ENCODE assay signal across 8 mouse cellular contexts in the genomic region with DNA sequence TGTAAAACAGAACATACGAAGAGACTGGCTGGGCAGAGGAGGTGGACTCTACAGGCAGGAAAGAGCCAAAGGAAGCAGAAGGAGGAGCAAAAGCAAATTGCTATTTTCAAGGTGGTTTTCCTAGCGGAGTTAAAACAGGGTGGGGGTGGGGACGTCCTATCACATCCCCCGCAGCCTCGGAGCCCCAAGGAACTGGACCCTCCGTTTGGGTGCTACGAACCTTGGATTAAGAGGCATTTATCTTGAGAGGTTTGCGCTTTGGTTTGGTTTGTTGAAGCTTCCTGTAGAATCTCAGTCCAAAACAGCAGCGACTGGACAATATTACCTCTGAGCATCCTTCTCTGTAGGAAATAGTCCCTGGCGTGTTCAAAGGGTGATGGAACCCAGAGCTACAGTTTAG. TPM values are rescaled to one million over a fixed set of nuclear protein-coding genes. Genes with fewer than 3 reads are reported as not detected.
A peak's percentile ranks its signal among the peaks of the same experiment; 100 is the strongest.
DNase-seq lines count a peak whose midpoint lies in the region; ATAC-seq lines count a peak whose summit lies in the region.

No protein-coding gene starts in this region.

- no peak overlapping the region for H3K27ac ChIP-seq in heart, embryonic 10.5 days
- H3K27ac ChIP-seq in brown adipose tissue, adult 24 weeks (replicated peaks; ENCODE audit: low read depth, low read length), result no peak overlapping the region
- H3K27ac ChIP-seq in hindbrain, embryonic 12.5 days, result no peak overlapping the region
- no peak overlapping the region for H3K27ac ChIP-seq in midbrain, embryonic 11.5 days (ENCODE audit: low read depth, low read length)

- intact Hi-C loops in gastrocnemius, postnatal 14 days (cut with DNase I; ENCODE audit: low total_unique reads), result loop anchor here (5.0 kb wide), 6 partner anchors 43 to 402 kb away; a partner anchor contains a TSS

- H3K4me1 ChIP-seq in heart, embryonic 10.5 days, result peaks cover 15% of the 10 kb centered on the region
- H3K4me1 ChIP-seq in brown adipose tissue, adult 24 weeks (ENCODE audit: control insufficient read depth, insufficient read depth, insufficient read length, low read length), result no peaks in the 10 kb centered on the region; the same call in 1 of the 2 replicates
- peaks cover 8% of the 10 kb centered on the region; the same call in 1 of the 2 replicates for H3K4me1 ChIP-seq in hindbrain, embryonic 12.5 days
- no peaks in the 10 kb centered on the region for H3K4me1 ChIP-seq in midbrain, embryonic 11.5 days (ENCODE audit: control insufficient read depth, insufficient read depth, low read length)

- H3K4me2 ChIP-seq in hindbrain, embryonic 12.5 days (replicated peaks), result peak overlapping the region; percentile 48
- peak overlapping the region; percentile 1; the same call in 1 of the 2 replicates for H3K4me2 ChIP-seq in midbrain, embryonic 11.5 days

- no peaks in the 10 kb centered on the region for H3K9me3 ChIP-seq in heart, embryonic 10.5 days
- H3K9me3 ChIP-seq in hindbrain, embryonic 12.5 days (replicated peaks), result no peaks in the 10 kb centered on the region
- no peaks in the 10 kb centered on the region for H3K9me3 ChIP-seq in midbrain, embryonic 11.5 days (ENCODE audit: control insufficient read depth, low read length)

- WGBS in heart, embryonic 10.5 days, result 10% methylated on average over 10 of the region's 10 CpGs
- 14% methylated on average over 10 of the region's 10 CpGs for WGBS in hindbrain, embryonic 12.5 days
- WGBS in midbrain, embryonic 11.5 days, result 14% methylated on average over 10 of the region's 10 CpGs

- H3K4me3 ChIP-seq in heart, embryonic 10.5 days, result peak overlapping the region; percentile 37
- peak overlapping the region; percentile 26; the same call in 1 of the 2 replicates for H3K4me3 ChIP-seq in brown adipose tissue, adult 24 weeks (ENCODE audit: insufficient read depth, low read depth, low read length)
- H3K4me3 ChIP-seq in hindbrain, embryonic 12.5 days, result peak overlapping the region; percentile 6; the same call in 1 of the 2 replicates
- no peak overlapping the region for H3K4me3 ChIP-seq in midbrain, embryonic 11.5 days (ENCODE audit: low read depth, low read length)

- DNase-seq in heart, embryonic 10.5 days (ENCODE audit: low spot score), result no peak
- DNase-seq in heart, adult 18-20 months, result no peak
- peak; percentile 86 for DNase-seq in midbrain, embryonic 11.5 days (ENCODE audit: low spot score, missing footprints)
- no peak for DNase-seq in spleen, postnatal 10 days (ENCODE audit: low spot score in 2 of 2)
- no peak for DNase-seq in left cerebral cortex, adult 11 months (ENCODE audit: low spot score)
- no peak for DNase-seq in gastrocnemius, postnatal 14 days

- H3K9ac ChIP-seq in hindbrain, embryonic 12.5 days, result no peak overlapping the region
- no peak overlapping the region for H3K9ac ChIP-seq in midbrain, embryonic 11.5 days (ENCODE audit: low read length)

- no peaks in the 10 kb centered on the region for H3K36me3 ChIP-seq in heart, embryonic 10.5 days
- no peaks in the 10 kb centered on the region for H3K36me3 ChIP-seq in hindbrain, embryonic 12.5 days
- no peaks in the 10 kb centered on the region for H3K36me3 ChIP-seq in midbrain, embryonic 11.5 days (ENCODE audit: control insufficient read depth, insufficient read depth, low read length)

- ATAC-seq in hindbrain, embryonic 12.5 days (ENCODE audit: low FRiP score), result no peak
- no peak for ATAC-seq in midbrain, embryonic 11.5 days (ENCODE audit: low FRiP score)

- H3K27me3 ChIP-seq in heart, embryonic 10.5 days (ENCODE audit: insufficient read depth, poor library complexity, severe bottlenecking), result peaks cover 12% of the 10 kb centered on the region; the same call in 1 of the 2 replicates
- peaks cover 13% of the 10 kb centered on the region; the same call in 1 of the 2 replicates for H3K27me3 ChIP-seq in hindbrain, embryonic 12.5 days
- H3K27me3 ChIP-seq in midbrain, embryonic 11.5 days (ENCODE audit: control insufficient read depth, insufficient read depth, low read length), result no peaks in the 10 kb centered on the region

RNA-seq across cellular contexts. Expression of a gene that starts 37.3 kb away (rescaled TPM):
- polyA plus RNA-seq in heart, embryonic 10.5 days (2016; fragmentation: Nextera tagmentation; extraction: Ambion mirVana), result 177 and 178 TPM in 2 replicates
- 10 to 100 TPM; 83.9 to 93.0 TPM for total RNA-seq in heart, adult 18-20 months (2021)
- polyA plus RNA-seq in brown adipose tissue, adult 24 weeks (2012; ENCODE audit: insufficient read depth, insufficient read length, missing spikeins), result 84.4 and 166 TPM in 2 replicates
- 148 and 154 TPM in 2 replicates for polyA plus RNA-seq in hindbrain, embryonic 12.5 days (2016; fragmentation: Nextera tagmentation; extraction: Ambion mirVana)
- 156 and 161 TPM in 2 replicates for polyA plus RNA-seq in midbrain, embryonic 11.5 days (2014; fragmentation: Nextera tagmentation; extraction: Ambion mirVana)
- total RNA-seq in gastrocnemius, postnatal 14 days (2021), result 10 to 100 TPM; 69.1 to 74.4 TPM

RNA-seq across cellular contexts. Expression of a gene that starts 41.9 kb away (rescaled TPM):
- polyA plus RNA-seq in heart, embryonic 10.5 days (2016; fragmentation: Nextera tagmentation; extraction: Ambion mirVana), result not detected in 2 replicates
- total RNA-seq in heart, adult 18-20 months (2021), result 1 to 10 TPM; 7.0 to 7.2 TPM
- 2.9 TPM in 2 replicates for polyA plus RNA-seq in brown adipose tissue, adult 24 weeks (2012; ENCODE audit: insufficient read depth, insufficient read length, missing spikeins)
- 2.0 and 2.2 TPM in 2 replicates for polyA plus RNA-seq in hindbrain, embryonic 12.5 days (2016; fragmentation: Nextera tagmentation; extraction: Ambion mirVana)
- polyA plus RNA-seq in midbrain, embryonic 11.5 days (2014; fragmentation: Nextera tagmentation; extraction: Ambion mirVana), result 1.4 and 1.6 TPM in 2 replicates
- total RNA-seq in gastrocnemius, postnatal 14 days (2021), result 1 to 10 TPM; 5.7 to 7.4 TPM
